Mouse (Mus musculus) myocyte (in vitro differentiated cells): Measurements from ENCODE around the gene Mfge8. TPM values are rescaled to one million over a fixed set of nuclear protein-coding genes. Genes with fewer than 3 reads are reported as not detected.

Experiments
- H3K27me3 ChIP-seq: one replicate; pipeline ENCODE4 v1.6.1; 2011; ENCODE audit not compliant: control insufficient read depth, insufficient read depth, insufficient read length
- H3K36me3 ChIP-seq: one replicate; pipeline ENCODE4 v1.6.1; 2011; ENCODE audit not compliant: control insufficient read depth, insufficient read depth
- H3K4me2 ChIP-seq: one replicate; pipeline ENCODE4 v1.6.1; 2011; ENCODE audit warnings: low read depth, control low read depth
- H3K4me3 ChIP-seq: one replicate; pipeline ENCODE4 v1.5.1; 2011; ENCODE audit warnings: mild to moderate bottlenecking, control low read depth, moderate library complexity
- H3K79me2 ChIP-seq: one replicate; pipeline ENCODE4 v1.6.1; 2011; ENCODE audit not compliant: control insufficient read depth, insufficient read depth
- H3ac ChIP-seq: one replicate; pipeline ENCODE4 v1.6.1; 2011; ENCODE audit not compliant: control insufficient read depth, insufficient read length
- CEBPB ChIP-seq: IDR thresholded peaks from 2 replicates; pipeline ENCODE4 v1.6.1; 2011; ENCODE audit warnings: mild to moderate bottlenecking, moderate library complexity; ENCODE audit not compliant: poor library complexity, insufficient read depth, severe bottlenecking
- SRF ChIP-seq: IDR thresholded peaks from one replicate; pipeline ENCODE4 v1.6.1; 2011; ENCODE audit warnings: low read depth; ENCODE audit not compliant: control insufficient read depth, insufficient read length
- TCF3 ChIP-seq: IDR thresholded peaks from one replicate; pipeline ENCODE4 v1.6.1; 2011; ENCODE audit warnings: low read depth, control low read depth; ENCODE audit not compliant: insufficient read length
- polyA plus RNA-seq: library from polyadenylated mRNA; unstranded; fragments of >200 nt; fragmentation: generic; extraction: Trizol; gene quantifications from one replicate; pipeline ENCODE4 v1.2.1, GENCODE M21; 2012; ENCODE audit warnings: missing spikeins

Mfge8 gene
- polyA plus RNA-seq, 1 experiment = 173 TPM

GRCm38 (mm10) chr7:79096492-79096891, 52.4 kb downstream of the Mfge8 start:
- Histone ChIP-seq H3ac (no peak overlapping the region), H3K36me3 (no peaks in the 10 kb centered on the region), H3K27me3 (peaks cover 39% of the 10 kb centered on the region), H3K4me3 (no peak overlapping the region), H3K79me2 (no peaks in the 10 kb centered on the region), H3K4me2 (no peak overlapping the region)
- TF ChIP-seq TCF3 = no peak

GRCm38 (mm10) chr7:79089111-79089510, 59.7 kb downstream of the Mfge8 start:
- Histone ChIP-seq H3K4me3 (no peak overlapping the region), H3ac (no peak overlapping the region), H3K4me2 (no peak overlapping the region), H3K79me2 (no peaks in the 10 kb centered on the region), H3K36me3 (no peaks in the 10 kb centered on the region), H3K27me3 (peaks cover 50% of the 10 kb centered on the region)
- TF ChIP-seq SRF (no peak), CEBPB (no peak)

Other genes starting within 250 kb of the Mfge8 start
- 10.5 TPM for gene Isg20, start 235.6 kb downstream of the Mfge8 start, polyA plus RNA-seq
- gene Acan, start 95.6 kb downstream of the Mfge8 start, polyA plus RNA-seq = not detected
- 0.10 TPM for gene Hapln3, start 18.0 kb downstream of the Mfge8 start, polyA plus RNA-seq
- gene Abhd2, start 124.1 kb upstream of the Mfge8 start, polyA plus RNA-seq = 16.9 TPM
- gene Rlbp1, start 238.0 kb upstream of the Mfge8 start, polyA plus RNA-seq = not detected
- gene Fanci, start 242.9 kb upstream of the Mfge8 start, polyA plus RNA-seq = 1.6 TPM